Mouse (Mus musculus) liver, embryonic 14.5 days (tissue): Measurements from ENCODE around the gene Ggt6. TPM values are rescaled to one million over a fixed set of nuclear protein-coding genes. Genes with fewer than 3 reads are reported as not detected.

Source experiments
- ATAC-seq: fragments of 200-750 bp; cut with Nextera tagmentation; 2 replicates; pipeline ENCODE4 v1.8.0; 2017; ENCODE audit warnings: moderate number of reproducible peaks, mild to moderate bottlenecking, moderate library complexity; ENCODE audit not compliant: insufficient read depth
- DNase-seq, 3 experiments: peaks; one replicate each; pipeline ENCODE4 v3.0.0-alpha.2; 2012 to 2013; ENCODE audit warnings: low read depth in 3 of 3, low spot score in 3 of 3
- H3K27ac ChIP-seq: fragments of 300-500 bp; sonication (generic); 2 replicates; pipeline ENCODE4 v1.5.1; 2014; ENCODE audit warnings: moderate library complexity, mild to moderate bottlenecking, control low read depth, inconsistent platforms
- H3K27me3 ChIP-seq: fragments of 300-500 bp; sonication (generic); 2 replicates; pipeline ENCODE4 v1.6.1; 2014; ENCODE audit warnings: mild to moderate bottlenecking, low read length, moderate library complexity; ENCODE audit not compliant: control insufficient read depth, insufficient read depth
- H3K36me3 ChIP-seq: fragments of 300-500 bp; sonication (generic); replicated peaks from 2 replicates; pipeline ENCODE4 v1.6.1; 2014; ENCODE audit warnings: low read depth; ENCODE audit not compliant: control insufficient read depth, insufficient read depth
- H3K4me1 ChIP-seq, 2 experiments: fragments of 200-500 bp in 1 of 2; fragments of 300-500 bp in 1 of 2; sonication (generic) in 1 of 2; replicated peaks; 2 replicates each; pipeline ENCODE4 v1.6.1; 2012 to 2014; ENCODE audit warnings: antibody characterized with exemption in 1 of 2, inconsistent platforms in 1 of 2, low read length in 1 of 2; ENCODE audit not compliant: control insufficient read depth in 2 of 2, insufficient read depth in 2 of 2
- H3K4me2 ChIP-seq: fragments of 300-500 bp; sonication (generic); 2 replicates; pipeline ENCODE4 v1.6.1; 2014; ENCODE audit warnings: low read depth, mild to moderate bottlenecking, control low read depth, moderate library complexity
- H3K4me3 ChIP-seq, 2 experiments: fragments of 200-500 bp in 1 of 2; fragments of 300-500 bp in 1 of 2; sonication (generic) in 1 of 2; 2 replicates each; pipeline ENCODE4 v1.5.1; 2012 to 2014; ENCODE audit warnings: low read depth in 2 of 2, low read length in 2 of 2, mild to moderate bottlenecking in 2 of 2, control low read depth in 1 of 2, inconsistent platforms in 1 of 2, moderate library complexity in 1 of 2; ENCODE audit not compliant: insufficient read depth in 1 of 2
- H3K9ac ChIP-seq: fragments of 300-500 bp; sonication (generic); replicated peaks from 2 replicates; pipeline ENCODE4 v1.6.1; 2014; ENCODE audit warnings: mild to moderate bottlenecking, control low read depth, moderate library complexity
- H3K9me3 ChIP-seq: fragments of 300-500 bp; sonication (generic); 2 replicates; pipeline ENCODE4 v1.6.1; 2016; ENCODE audit warnings: low read length, mixed read lengths; ENCODE audit not compliant: control insufficient read depth
- CTCF ChIP-seq: IDR thresholded peaks from 2 replicates; pipeline ENCODE4 v1.5.1; 2016; ENCODE audit warnings: antibody characterized with exemption, low read depth, control low read depth
- EP300 ChIP-seq: IDR thresholded peaks from 2 replicates; pipeline ENCODE4 v1.6.1; 2016; ENCODE audit warnings: antibody characterized with exemption, low read depth
- WGBS: fragments of 180-500 bp; shearing (Covaris S2); extraction: QIAGEN DNeasy Blood & Tissue Kit; methylation state at CpG from one replicate; pipeline ENCODE4 v1.1.7; 2014; ENCODE audit not compliant: insufficient replicate concordance; 5-methylcytosine and 5-hydroxymethylcytosine counted together
- polyA plus RNA-seq, 2 experiments: library from polyadenylated mRNA; depleted of rRNA in 1 of 2; stranded (reverse) in 1 of 2; unstranded in 1 of 2; fragments of >200 nt; fragmentation: Nextera tagmentation in 1 of 2; extraction: Ambion mirVana in 1 of 2; gene quantifications; 2 replicates each; pipeline versions ENCODE4 v1.2.1 to v1.2.3; 2012 to 2014

The Ggt6 gene
- polyA plus RNA-seq, 2 experiments, result 0.10 to 0.25 TPM

GRCm38 (mm10) chr11:72410521-72411092 lies 24.7 kb upstream of the Ggt6 start:
- H3K9ac ChIP-seq, result no peak overlapping the region

GRCm38 (mm10) chr11:72411093-72411921 lies 24.0 kb upstream of the Ggt6 start, which contains the start of gene Smtnl2:
Gene Smtnl2, minus strand, starts transcription at chr11:72411713.
- Histone ChIP-seq H3K4me2 (peak within 1 kb of the TSS; percentile 84), H3K4me3 (peak within 1 kb of the TSS; percentile 42 to 58), H3K27ac (no peak within 1 kb of the TSS), H3K4me1 (peaks cover 15 to 38% of the 10 kb centered on the region in 2 experiments), H3K9ac (no peak within 1 kb of the TSS), H3K27me3 (peaks cover 4% of the 10 kb centered on the region), H3K36me3 (no peaks in the 10 kb centered on the region), H3K9me3 (no peaks in the 10 kb centered on the region)
- TF ChIP-seq CTCF, result peak; percentile 44
- no peak for TF ChIP-seq EP300
- DNase-seq (peak; percentile 43 to 54 (median 43)), ATAC-seq (peak; percentile 78)
- WGBS, result under 1% methylated on average over 84 of the region's 86 CpGs

More at GRCm38 (mm10) chr11:72410521-72411092, 24.7 kb upstream of the Ggt6 start:
- 4% methylated on average over 25 of the region's 25 CpGs for WGBS
- Histone ChIP-seq H3K27me3 (peaks cover 4% of the 10 kb centered on the region), H3K4me2 (peak overlapping the region; percentile 84), H3K27ac (no peak overlapping the region), H3K4me1 (peaks cover 12 to 33% of the 10 kb centered on the region in 2 experiments), H3K4me3 (peak overlapping the region; percentile 42 to 58), H3K36me3 (no peaks in the 10 kb centered on the region), H3K9me3 (no peaks in the 10 kb centered on the region)
- DNase-seq (no peak), ATAC-seq (peak; percentile 27; the same call in 1 of the 2 replicates)
- TF ChIP-seq CTCF, result no peak
- TF ChIP-seq EP300, result no peak

GRCm38 (mm10) chr11:72411945-72412344 lies 23.4 kb upstream of the Ggt6 start:
- peaks cover 4% of the 10 kb centered on the region for H3K27me3 ChIP-seq
- H3K4me3 ChIP-seq, result peak overlapping the region in 1 of 2 experiments; percentile 58; a peak in 2 of 4 replicates
- H3K27ac ChIP-seq, result no peak overlapping the region
- H3K4me1 ChIP-seq, result peaks cover 15 to 42% of the 10 kb centered on the region in 2 experiments
- DNase-seq (no peak), ATAC-seq (no peak)
- TF ChIP-seq CTCF (no peak), EP300 (no peak)
- H3K9me3 ChIP-seq, result no peaks in the 10 kb centered on the region
- H3K9ac ChIP-seq, result no peak overlapping the region
- peak overlapping the region; percentile 84 for H3K4me2 ChIP-seq
- WGBS, result 40% methylated on average over 9 of the region's 9 CpGs
- H3K36me3 ChIP-seq, result no peaks in the 10 kb centered on the region

DNA sequence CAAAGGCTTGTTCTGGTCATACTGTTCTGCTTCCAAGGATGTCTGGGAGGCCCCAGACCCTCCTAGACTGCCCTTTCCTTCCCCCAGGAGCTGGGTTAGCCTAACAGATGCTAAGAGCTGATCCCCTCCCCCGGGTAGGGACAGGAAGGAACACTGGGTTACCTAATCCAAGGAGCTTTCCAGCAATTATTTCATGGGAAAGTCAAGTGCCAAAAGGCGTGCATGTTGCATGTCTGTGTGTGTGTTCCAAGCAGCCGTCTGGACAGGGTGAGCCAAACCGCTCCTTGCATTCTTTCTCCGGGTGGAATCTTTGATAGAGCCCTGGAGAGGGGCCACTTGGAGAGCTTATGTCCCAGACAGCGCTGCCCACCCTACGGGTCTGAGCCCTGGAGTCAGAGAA lies 22.3 kb upstream of the Ggt6 start:
- Histone ChIP-seq H3K27me3 (peaks cover 4% of the 10 kb centered on the region), H3K4me2 (no peak overlapping the region), H3K27ac (no peak overlapping the region), H3K9ac (no peak overlapping the region), H3K9me3 (no peaks in the 10 kb centered on the region), H3K4me1 (peaks cover 15 to 36% of the 10 kb centered on the region in 2 experiments), H3K4me3 (no peak overlapping the region), H3K36me3 (no peaks in the 10 kb centered on the region)
- WGBS, result 64% methylated on average over 7 of the region's 7 CpGs
- no peak for TF ChIP-seq EP300
- TF ChIP-seq CTCF, result no peak
- DNase-seq (no peak), ATAC-seq (no peak)

- no peak overlapping the region for H3K4me2 ChIP-seq
- TF ChIP-seq CTCF (no peak), EP300 (no peak)
- H3K36me3 ChIP-seq, result no peaks in the 10 kb centered on the region
- DNase-seq (no peak), ATAC-seq (no peak)
- no peak overlapping the region for H3K9ac ChIP-seq
- H3K9me3 ChIP-seq, result no peaks in the 10 kb centered on the region
- H3K4me3 ChIP-seq, result no peak overlapping the region
- no peak overlapping the region for H3K27ac ChIP-seq
- peaks cover 4% of the 10 kb centered on the region for H3K27me3 ChIP-seq
- WGBS, result 63% methylated on average over 5 of the region's 5 CpGs
- peaks cover 15 to 34% of the 10 kb centered on the region in 2 experiments for H3K4me1 ChIP-seq
These were observed 21.6 kb upstream of the Ggt6 start for GRCm38 (mm10) chr11:72413601-72414190.
